ENCODE assay signal across 21 mouse cellular contexts in genomic region chr16:29065961-29066360, GRCm38 (mm10).
DNase-seq lines count a peak whose midpoint lies in the region; ATAC-seq and TF ChIP-seq lines count a peak whose summit lies in the region.
"Had no signal": no experiment of that assay in that cellular context is flagged by ENCODE, and none has a peak within 500 bp of the region (broad histone marks: within the 10 kb centered on the region; RNA-seq: fewer than 3 reads in every experiment).

No protein-coding gene starts in this region.

- H3K4me1 ChIP-seq in hindbrain, postnatal 0 days (ENCODE audit: insufficient read depth, low read length), result no peaks in the 10 kb centered on the region
- no peaks in the 10 kb centered on the region for H3K4me1 ChIP-seq in hindbrain, embryonic 16.5 days (ENCODE audit: control insufficient read depth, insufficient read depth, low read depth, low read length)
- no peaks in the 10 kb centered on the region for H3K4me1 ChIP-seq in forebrain, embryonic 11.5 days (replicated peaks; ENCODE audit: control insufficient read depth, insufficient read depth, low read length)
- H3K4me1 ChIP-seq: embryonic facial prominence, embryonic 15.5 days; forebrain, embryonic 13.5 days; heart, embryonic 10.5 days; hindbrain, embryonic 12.5 days; intestine, embryonic 15.5 days had no signal

- no peak overlapping the region for H3K27ac ChIP-seq in hindbrain, postnatal 0 days
- H3K27ac ChIP-seq in hindbrain, embryonic 16.5 days (ENCODE audit: low read depth, low read length), result no peak overlapping the region
- H3K27ac ChIP-seq in forebrain, embryonic 11.5 days (ENCODE audit: low read depth, low read length), result no peak overlapping the region
- H3K27ac ChIP-seq: embryonic facial prominence, embryonic 15.5 days; forebrain, embryonic 13.5 days; heart, embryonic 10.5 days; hindbrain, embryonic 12.5 days; intestine, embryonic 15.5 days had no signal

- H3K4me3 ChIP-seq in hindbrain, postnatal 0 days (ENCODE audit: low read length), result no peak overlapping the region
- H3K4me3 ChIP-seq in hindbrain, embryonic 16.5 days (ENCODE audit: low read length), result no peak overlapping the region
- no peak overlapping the region for H3K4me3 ChIP-seq in forebrain, embryonic 11.5 days (ENCODE audit: low read depth, low read length)
- H3K4me3 ChIP-seq: embryonic facial prominence, embryonic 15.5 days; forebrain, embryonic 13.5 days; heart, embryonic 10.5 days; hindbrain, embryonic 12.5 days; intestine, embryonic 15.5 days had no signal

- ATAC-seq in hindbrain, postnatal 0 days, result no peak
- no peak for ATAC-seq in hindbrain, embryonic 16.5 days
- no peak for ATAC-seq in forebrain, embryonic 11.5 days (replicated peaks; ENCODE audit: low FRiP score)
- ATAC-seq in erythroblast, adult 5-6 weeks (replicated peaks; ENCODE audit: low FRiP score, poor library complexity, severe bottlenecking), result no peak
- ATAC-seq: forebrain, embryonic 13.5 days; forebrain, postnatal 0 days; intestine, embryonic 15.5 days had no signal

- WGBS in hindbrain, postnatal 0 days, result 58% methylated on average over 3 of the region's 3 CpGs
- WGBS in hindbrain, embryonic 16.5 days, result 59% methylated on average over 3 of the region's 3 CpGs
- 89% methylated on average over 3 of the region's 3 CpGs for WGBS in forebrain, embryonic 11.5 days

- H3K27me3 ChIP-seq in hindbrain, postnatal 0 days (ENCODE audit: insufficient read depth, low read length), result no peaks in the 10 kb centered on the region
- H3K27me3 ChIP-seq in hindbrain, embryonic 16.5 days (replicated peaks; ENCODE audit: control insufficient read depth, insufficient read depth, low read length), result no peaks in the 10 kb centered on the region
- H3K27me3 ChIP-seq in forebrain, embryonic 11.5 days (ENCODE audit: control insufficient read depth, insufficient read depth, low read length), result no peaks in the 10 kb centered on the region
- H3K27me3 ChIP-seq: embryonic facial prominence, embryonic 15.5 days; forebrain, embryonic 13.5 days; hindbrain, embryonic 12.5 days; intestine, embryonic 15.5 days had no signal

- peak; percentile 58 for DNase-seq in adrenal gland, adult 2 months
- no peak for DNase-seq in adrenal gland, postnatal 25 days
- DNase-seq in hindbrain, postnatal 0 days (ENCODE audit: low spot score), result peak; percentile 11
- DNase-seq in retina, postnatal 1 day, result peak; percentile 4
- no peak for DNase-seq in retina, embryonic 14.5 days (ENCODE audit: low spot score)
- DNase-seq in forebrain, embryonic 11.5 days (ENCODE audit: low spot score), result no peak
- DNase-seq: cerebellum, adult 2 months; cerebellum, postnatal 14 days; embryo, embryonic 11 days; forebrain, postnatal 0 days; heart, adult 18-20 months; heart, postnatal 10 days; heart, postnatal 4 days; kidney, adult 18-20 months had no signal

- no peak for TF ChIP-seq CTCF in hindbrain, postnatal 0 days (IDR thresholded peaks at IDR 0.05; ENCODE audit: low read depth)

- H3K36me3 ChIP-seq in hindbrain, postnatal 0 days (ENCODE audit: insufficient read depth, low read length), result no peaks in the 10 kb centered on the region
- H3K36me3 ChIP-seq in hindbrain, embryonic 16.5 days (ENCODE audit: control insufficient read depth, insufficient read depth, low read length), result no peaks in the 10 kb centered on the region
- no peaks in the 10 kb centered on the region for H3K36me3 ChIP-seq in forebrain, embryonic 11.5 days (ENCODE audit: control insufficient read depth, insufficient read depth, low read length)
- H3K36me3 ChIP-seq: embryonic facial prominence, embryonic 15.5 days; heart, embryonic 10.5 days; hindbrain, embryonic 12.5 days; intestine, embryonic 15.5 days had no signal

- no peak overlapping the region for H3K9ac ChIP-seq in hindbrain, postnatal 0 days (replicated peaks; ENCODE audit: low read length)
- H3K9ac ChIP-seq in hindbrain, embryonic 16.5 days (ENCODE audit: low read depth, low read length), result no peak overlapping the region
- H3K9ac ChIP-seq in forebrain, embryonic 11.5 days (ENCODE audit: low read length), result no peak overlapping the region
- H3K9ac ChIP-seq: embryonic facial prominence, embryonic 15.5 days; forebrain, embryonic 13.5 days; forebrain, postnatal 0 days; hindbrain, embryonic 12.5 days; intestine, embryonic 15.5 days had no signal

- H3K9me3 ChIP-seq in hindbrain, postnatal 0 days (ENCODE audit: low read length), result no peaks in the 10 kb centered on the region
- no peaks in the 10 kb centered on the region for H3K9me3 ChIP-seq in hindbrain, embryonic 16.5 days (ENCODE audit: control insufficient read depth, low read length)
- H3K9me3 ChIP-seq in forebrain, embryonic 11.5 days (ENCODE audit: control insufficient read depth, low read length), result no peaks in the 10 kb centered on the region
- H3K9me3 ChIP-seq: embryonic facial prominence, embryonic 15.5 days; forebrain, embryonic 13.5 days; heart, embryonic 10.5 days; hindbrain, embryonic 12.5 days; intestine, embryonic 15.5 days had no signal

- no peak overlapping the region for H3K4me2 ChIP-seq in hindbrain, postnatal 0 days (ENCODE audit: low read depth, low read length)
- H3K4me2 ChIP-seq in hindbrain, embryonic 16.5 days (ENCODE audit: low read length), result no peak overlapping the region
- no peak overlapping the region for H3K4me2 ChIP-seq in forebrain, embryonic 11.5 days (ENCODE audit: low read depth, low read length, severe bottlenecking)
- H3K4me2 ChIP-seq: embryonic facial prominence, embryonic 15.5 days; forebrain, embryonic 13.5 days; hindbrain, embryonic 12.5 days; intestine, embryonic 15.5 days had no signal

Comparison
In these comparisons a context has a peak if more than half of its experiments do, and no peak if none do; other contexts are left out.
1. DNase-seq: peak in adrenal gland, adult 2 months (single experiment), hindbrain, postnatal 0 days (single experiment) and retina, postnatal 1 day (single experiment); none in adrenal gland, postnatal 25 days (single experiment), retina, embryonic 14.5 days (single experiment) and forebrain, embryonic 11.5 days (single experiment).